Mouse (Mus musculus) liver, adult 2 months (tissue): Measurements from ENCODE around the gene Htr5a. TPM values are rescaled to one million over a fixed set of nuclear protein-coding genes. Genes with fewer than 3 reads are reported as not detected.

ENCODE experiments used
- DNase-seq: peaks from one replicate; pipeline ENCODE4 v3.0.0-alpha.2; 2011; ENCODE audit warnings: low read depth, low spot score; ENCODE audit errors: extremely low read depth
- H3K27ac ChIP-seq: fragments of 200-500 bp; replicated peaks from 2 replicates; pipeline ENCODE4 v1.5.1; 2012; ENCODE audit warnings: low read depth, mild to moderate bottlenecking, control low read depth, inconsistent platforms, low read length; ENCODE audit not compliant: insufficient read depth
- H3K27me3 ChIP-seq: fragments of 200-500 bp; 2 replicates; pipeline ENCODE4 v1.6.1; 2012; ENCODE audit warnings: mild to moderate bottlenecking, moderate library complexity, low read length, inconsistent platforms; ENCODE audit not compliant: control insufficient read depth, insufficient read depth
- H3K36me3 ChIP-seq: fragments of 200-500 bp; 2 replicates; pipeline ENCODE4 v1.6.1; 2012; ENCODE audit warnings: low read length, inconsistent platforms; ENCODE audit not compliant: control insufficient read depth, insufficient read depth
- H3K4me1 ChIP-seq: fragments of 200-500 bp; 2 replicates; pipeline ENCODE4 v1.6.1; 2011; ENCODE audit warnings: low read length; ENCODE audit not compliant: control insufficient read depth, insufficient read depth
- H3K4me3 ChIP-seq: fragments of 200-500 bp; 2 replicates; pipeline ENCODE4 v1.5.1; 2011; ENCODE audit warnings: low read depth, mild to moderate bottlenecking, control low read depth, low read length, moderate library complexity; ENCODE audit not compliant: insufficient read depth
- H3K79me2 ChIP-seq: fragments of 200-500 bp; 2 replicates; pipeline ENCODE4 v1.6.1; 2012; ENCODE audit warnings: inconsistent platforms, mild to moderate bottlenecking, low read length, moderate library complexity; ENCODE audit not compliant: control insufficient read depth, insufficient read depth
- H3K9ac ChIP-seq: fragments of 200-500 bp; 2 replicates; pipeline ENCODE4 v1.6.1; 2012; ENCODE audit warnings: low read depth, mild to moderate bottlenecking, control low read depth, inconsistent platforms, low read length
- CTCF ChIP-seq: fragments of 200-500 bp; IDR thresholded peaks from 2 replicates; pipeline ENCODE4 v1.5.1; 2011; ENCODE audit warnings: low read depth, low read length, control low read depth
- POLR2A ChIP-seq: fragments of 200-500 bp; IDR thresholded peaks from 2 replicates; pipeline ENCODE4 v1.6.1; 2011; ENCODE audit warnings: low read length, control low read depth; ENCODE audit not compliant: insufficient read depth; ENCODE audit errors: extremely low read depth
- WGBS: fragments of 180-500 bp; shearing (Covaris S2); methylation state at CpG from one replicate; pipeline ENCODE4 v1.1.7; 2018; 5-methylcytosine and 5-hydroxymethylcytosine counted together
- polyA plus RNA-seq: library from polyadenylated mRNA; depleted of rRNA; stranded (reverse); fragments of >200 nt; gene quantifications from 2 replicates; pipeline ENCODE4 v1.2.3, GENCODE M21; 2012
- total RNA-seq: library from RNA; depleted of rRNA; stranded (reverse); fragments of >200 nt; gene quantifications from 2 replicates; pipeline ENCODE4 v1.2.3, GENCODE M21; 2014

Htr5a gene
- total and polyA plus RNA-seq, 2 experiments, result not detected

GRCm38 (mm10) chr5:27846979-27847378 is 5.0 kb downstream of the Htr5a start:
- Histone ChIP-seq H3K4me3 (no peak overlapping the region), H3K79me2 (no peaks in the 10 kb centered on the region), H3K9ac (no peak overlapping the region), H3K4me1 (no peaks in the 10 kb centered on the region), H3K27ac (no peak overlapping the region), H3K27me3 (peaks cover 3% of the 10 kb centered on the region; the same call in 1 of the 2 replicates), H3K36me3 (no peaks in the 10 kb centered on the region)
- WGBS, result 52% methylated on average over 5 of the region's 5 CpGs
- TF ChIP-seq CTCF (no peak), POLR2A (no peak)
- no peak for DNase-seq

GRCm38 (mm10) chr5:27854290-27854689 is 12.3 kb downstream of the Htr5a start:
- Histone ChIP-seq H3K9ac (no peak overlapping the region), H3K27ac (no peak overlapping the region), H3K4me3 (no peak overlapping the region), H3K4me1 (no peaks in the 10 kb centered on the region), H3K27me3 (no peaks in the 10 kb centered on the region), H3K79me2 (no peaks in the 10 kb centered on the region), H3K36me3 (no peaks in the 10 kb centered on the region)
- peak; percentile 24 for DNase-seq
- TF ChIP-seq CTCF (peak; percentile 39), POLR2A (no peak)
- WGBS, result 54% methylated on average over 1 of the region's 1 CpGs

GRCm38 (mm10) chr5:27855726-27856125 is 13.8 kb downstream of the Htr5a start:
- 67% methylated on average over 2 of the region's 2 CpGs for WGBS
- H3K27me3 ChIP-seq, result no peaks in the 10 kb centered on the region
- TF ChIP-seq CTCF (no peak), POLR2A (no peak)

GRCm38 (mm10) chr5:27873240-27874082 is 31.5 kb downstream of the Htr5a start:
- H3K4me3 ChIP-seq, result no peak overlapping the region
- H3K9ac ChIP-seq, result no peak overlapping the region
- no peaks in the 10 kb centered on the region for H3K27me3 ChIP-seq
- no peak overlapping the region for H3K27ac ChIP-seq
- TF ChIP-seq POLR2A, result no peak
- no peak for TF ChIP-seq CTCF
- no peaks in the 10 kb centered on the region for H3K36me3 ChIP-seq
- no peaks in the 10 kb centered on the region for H3K79me2 ChIP-seq
- no peaks in the 10 kb centered on the region for H3K4me1 ChIP-seq
- WGBS, result 72% methylated on average over 8 of the region's 8 CpGs
- DNase-seq, result no peak

More at GRCm38 (mm10) chr5:27855726-27856125, 13.8 kb downstream of the Htr5a start:
- Histone ChIP-seq H3K9ac (no peak overlapping the region), H3K4me3 (no peak overlapping the region), H3K36me3 (no peaks in the 10 kb centered on the region), H3K4me1 (no peaks in the 10 kb centered on the region), H3K27ac (no peak overlapping the region), H3K79me2 (no peaks in the 10 kb centered on the region)
- DNase-seq, result no peak

- Histone ChIP-seq H3K79me2 (no peaks in the 10 kb centered on the region), H3K27ac (no peak overlapping the region), H3K4me1 (no peaks in the 10 kb centered on the region), H3K36me3 (no peaks in the 10 kb centered on the region), H3K4me3 (no peak overlapping the region), H3K27me3 (no peaks in the 10 kb centered on the region), H3K9ac (no peak overlapping the region)
- WGBS, result 73% methylated on average over 5 of the region's 5 CpGs
- DNase-seq, result no peak
- TF ChIP-seq POLR2A (no peak), CTCF (no peak)
These were observed 32.3 kb downstream of the Htr5a start for GRCm38 (mm10) chr5:27874211-27874610.
